Mouse (Mus musculus) brain, adult 10 weeks (tissue): ENCODE results near the gene Tmem72. TPM values are rescaled to one million over a fixed set of nuclear protein-coding genes. Genes with fewer than 3 reads are reported as not detected.

ENCODE experiments used
- polyA plus RNA-seq: library from polyadenylated mRNA; stranded (reverse); fragments of 350-450 nt; fragmentation: Illumina TruSeq; extraction: RNeasy Lipid Tissue Mini Kit (QIAGEN cat#74804); gene quantifications from one replicate; pipeline ENCODE4 v1.2.3, GENCODE M21; 2015; ENCODE audit warnings: low read depth, low replicate concordance

Tmem72 gene
- 0.88 TPM for polyA plus RNA-seq

GRCm38 (mm10) chr6:116716666-116717065, at the start of gene Tmem72:
TSS of gene Tmem72 (minus strand) at chr6:116716913.

GRCm38 (mm10) chr6:116673471-116674282, 43.0 kb downstream of the Tmem72 start, which contains the start of gene Rassf4:
TSS of gene Rassf4 (minus strand) at chr6:116673952.

DNA sequence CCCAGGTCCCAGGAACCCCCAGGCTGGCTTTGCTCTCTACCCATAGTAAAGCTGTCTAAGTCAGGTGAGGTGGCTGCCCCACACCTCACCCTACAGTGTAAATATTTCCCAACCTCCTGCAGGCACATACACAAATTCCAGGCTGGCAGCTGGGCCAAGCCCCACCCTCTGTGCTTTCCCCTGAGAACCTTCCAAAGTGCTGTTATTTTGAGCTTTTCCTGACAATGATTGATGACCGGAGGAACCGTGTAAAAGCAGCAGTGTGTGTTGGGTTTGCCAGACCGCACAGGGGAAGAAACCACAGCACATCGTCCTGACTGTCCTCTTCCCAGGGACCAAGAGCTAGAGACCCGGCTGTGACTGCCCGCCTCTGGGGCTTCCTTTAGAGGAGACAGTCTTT, 66.3 kb downstream of the Tmem72 start, which contains the start of gene Depp1:
Depp1 (plus strand) TSS at position 204 of the 400 bp plus-strand sequence.

Other genes starting within 250 kb of the Tmem72 start
- gene Olfr211, start 227.8 kb downstream of the Tmem72 start, polyA plus RNA-seq = not detected
- gene Olfr212, start 210.4 kb downstream of the Tmem72 start, polyA plus RNA-seq = not detected
- gene Olfr213, start 178.5 kb downstream of the Tmem72 start, polyA plus RNA-seq = not detected
- gene Gm5580, start 165.8 kb downstream of the Tmem72 start, polyA plus RNA-seq = not detected
- gene Olfr214, start 162.7 kb downstream of the Tmem72 start, polyA plus RNA-seq = not detected
- not detected for gene Olfr215, start 132.7 kb downstream of the Tmem72 start, polyA plus RNA-seq
- 28.3 TPM for gene Zfp422, start 87.9 kb downstream of the Tmem72 start, polyA plus RNA-seq
- gene Depp1, start 66.3 kb downstream of the Tmem72 start, polyA plus RNA-seq = 4.2 TPM
- 7.2 TPM for gene Rassf4, start 43.0 kb downstream of the Tmem72 start, polyA plus RNA-seq